Mouse (Mus musculus) left cerebral cortex, postnatal 14 days (tissue): ENCODE results near the gene Rgs6. TPM values are rescaled to one million over a fixed set of nuclear protein-coding genes. Genes with fewer than 3 reads are reported as not detected.
A peak's percentile ranks its signal among the peaks of the same experiment; 100 is the strongest.

ENCODE experiments used
- DNase-seq, 2 experiments: peaks; one replicate each; pipeline ENCODE4 v3.0.0; 2021 to 2022; ENCODE audit warnings: low spot score in 2 of 2, mixed read lengths in 1 of 2
- intact Hi-C: fragments of 180-260 bp; cut with DNase I; formaldehyde crosslinking; loops from one replicate; pipeline ENCODE4 v1.15.1; 2025
- total RNA-seq, 2 experiments: library from RNA; stranded (reverse); gene quantifications; 2 replicates each; pipeline ENCODE4 v1.2.3; 2021

The Rgs6 gene
- total RNA-seq, 2 experiments from 2014 or later: 83.3 to 119 TPM

DNA sequence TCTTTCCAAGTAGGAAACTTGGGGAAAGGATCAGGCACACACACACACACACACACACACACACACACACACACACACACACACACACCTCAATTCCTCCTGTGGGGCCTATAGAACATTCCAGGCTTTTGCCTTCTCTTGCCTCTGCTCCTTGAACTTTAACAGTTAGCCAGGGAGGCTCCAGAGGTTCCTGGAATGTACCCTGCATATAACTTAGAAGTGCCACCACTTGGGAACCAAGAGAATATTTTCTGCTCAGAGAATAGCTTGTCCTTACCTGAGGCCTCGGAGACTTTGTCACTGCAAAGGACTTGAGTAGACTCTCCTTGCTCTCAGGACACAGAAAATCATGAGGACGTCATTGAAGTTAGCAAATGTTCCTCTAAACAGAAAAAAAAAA is 548.4 kb downstream of the Rgs6 start:
- no peak for DNase-seq
- intact Hi-C loops: no loop called here

DNA sequence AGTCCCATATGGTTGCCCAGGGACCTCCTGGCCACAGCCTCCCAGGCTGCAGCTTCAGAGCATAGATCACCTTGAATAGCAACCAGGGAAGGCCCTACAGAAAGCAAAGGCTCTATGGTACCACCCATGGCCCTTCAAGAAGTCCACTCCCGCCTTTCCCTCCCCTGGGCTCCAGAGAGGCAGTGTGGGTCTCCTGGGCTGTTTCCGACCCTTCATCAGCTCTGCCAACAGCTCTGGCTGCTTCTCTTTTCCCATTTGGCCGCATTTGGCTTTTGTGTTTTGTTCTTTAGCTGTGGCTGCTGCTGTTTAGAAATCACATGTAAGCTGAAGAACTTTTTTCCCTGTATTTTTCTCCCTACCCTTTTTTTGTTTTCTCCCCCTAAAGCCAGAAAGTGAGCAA is 548.9 kb downstream of the Rgs6 start:
- DNase-seq: no peak
- intact Hi-C loops: no loop called here

- intact Hi-C loops: no loop called here
Observed at GRCm38 (mm10) chr12:83141164-83141563, 553.1 kb downstream of the Rgs6 start.

DNA sequence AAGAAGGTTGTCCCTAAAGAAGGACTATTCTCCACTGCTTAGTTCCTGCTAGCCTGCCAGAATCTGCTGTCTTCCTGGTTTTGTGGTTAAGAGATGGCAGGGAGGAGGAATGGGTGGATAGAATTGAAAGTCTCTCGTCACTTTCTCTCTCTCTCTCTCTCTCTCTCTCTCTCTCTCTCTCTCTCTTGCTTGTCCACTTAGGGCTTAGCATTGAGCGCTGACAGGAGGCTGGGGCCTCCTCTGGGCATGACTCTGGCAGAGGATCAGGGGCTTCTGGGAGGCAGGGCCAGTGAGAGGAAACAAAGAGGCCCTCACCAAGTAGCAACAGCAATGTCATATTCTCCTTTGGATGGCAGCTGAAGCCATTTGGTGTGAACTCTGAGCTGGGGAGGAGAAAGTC is 554.4 kb downstream of the Rgs6 start:
- intact Hi-C loops: no loop called here
- DNase-seq: no peak

More at GRCm38 (mm10) chr12:83141164-83141563, 553.1 kb downstream of the Rgs6 start:
- no peak for DNase-seq

GRCm38 (mm10) chr12:83143071-83143470 is 555.0 kb downstream of the Rgs6 start:
- no peak for DNase-seq
- intact Hi-C loops: no loop called here

DNA sequence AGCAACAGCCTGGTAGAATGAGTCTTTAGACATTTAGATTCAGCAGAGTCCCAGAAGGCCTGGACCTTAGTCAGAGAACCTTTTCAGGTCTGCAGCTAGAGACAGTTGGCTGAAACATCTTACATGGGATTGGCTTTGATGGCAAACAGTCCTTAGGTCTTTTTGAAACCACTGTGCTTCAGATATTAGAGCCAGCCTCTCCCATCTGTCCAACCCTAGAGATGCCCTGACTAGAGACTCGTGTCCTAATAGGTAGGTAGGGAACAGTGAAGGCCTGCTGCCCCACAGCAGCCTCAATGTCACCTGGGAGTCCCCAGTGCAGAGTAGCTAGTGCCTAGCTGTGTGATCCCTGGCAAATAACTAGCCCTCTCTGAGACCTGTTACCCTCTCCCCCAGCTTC is 555.5 kb downstream of the Rgs6 start:
- intact Hi-C loops: no loop called here
- no peak for DNase-seq

DNA sequence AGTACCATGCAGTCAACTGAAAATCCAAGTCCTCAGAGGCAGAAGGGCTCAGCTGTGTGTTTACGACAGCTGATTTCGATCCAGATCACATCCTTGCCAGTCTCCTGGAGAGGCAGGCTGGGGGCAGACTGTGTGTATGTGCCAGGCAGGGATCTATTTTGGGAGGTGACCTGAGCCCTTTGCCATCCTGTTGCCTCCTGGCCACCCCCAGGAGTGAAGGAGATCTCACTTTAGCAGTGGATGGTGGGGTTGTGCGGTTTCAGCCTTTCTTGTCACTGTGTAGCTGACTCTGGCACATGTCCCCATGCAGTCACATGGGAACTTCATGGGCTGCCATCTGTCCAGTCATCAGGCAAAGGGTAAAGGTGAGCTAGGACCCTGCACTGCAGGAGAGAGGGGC is 557.0 kb downstream of the Rgs6 start:
- intact Hi-C loops: no loop called here
- DNase-seq: no peak

GRCm38 (mm10) chr12:83145902-83146301 is 557.8 kb downstream of the Rgs6 start:
- DNase-seq: no peak
- intact Hi-C loops: no loop called here

GRCm38 (mm10) chr12:83146917-83147316 is 558.8 kb downstream of the Rgs6 start:
- intact Hi-C loops: no loop called here
- no peak for DNase-seq

DNA sequence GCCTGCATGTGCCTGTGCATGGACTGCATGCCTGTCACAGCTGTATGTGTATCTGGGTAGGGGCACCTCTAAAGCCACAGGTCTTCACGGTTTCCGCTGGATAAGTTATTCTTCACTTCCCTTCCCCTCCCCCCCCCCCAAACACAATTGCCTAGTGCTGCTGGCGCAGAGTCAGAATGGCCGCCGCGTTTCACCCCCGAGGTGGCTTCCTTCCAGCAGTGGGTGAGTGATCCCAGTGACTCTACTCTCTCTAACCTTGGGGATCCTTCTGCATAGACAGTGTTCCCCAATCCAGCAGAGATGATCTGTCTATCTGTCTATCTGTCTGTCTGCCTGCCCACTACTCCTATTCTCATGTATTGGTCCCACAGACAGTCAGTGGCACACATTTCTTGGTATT is 561.9 kb downstream of the Rgs6 start:
- intact Hi-C loops: no loop called here
- DNase-seq: no peak

- DNase-seq: no peak
- intact Hi-C loops: no loop called here
Observed at GRCm38 (mm10) chr12:83150813-83151212, 562.7 kb downstream of the Rgs6 start.

DNA sequence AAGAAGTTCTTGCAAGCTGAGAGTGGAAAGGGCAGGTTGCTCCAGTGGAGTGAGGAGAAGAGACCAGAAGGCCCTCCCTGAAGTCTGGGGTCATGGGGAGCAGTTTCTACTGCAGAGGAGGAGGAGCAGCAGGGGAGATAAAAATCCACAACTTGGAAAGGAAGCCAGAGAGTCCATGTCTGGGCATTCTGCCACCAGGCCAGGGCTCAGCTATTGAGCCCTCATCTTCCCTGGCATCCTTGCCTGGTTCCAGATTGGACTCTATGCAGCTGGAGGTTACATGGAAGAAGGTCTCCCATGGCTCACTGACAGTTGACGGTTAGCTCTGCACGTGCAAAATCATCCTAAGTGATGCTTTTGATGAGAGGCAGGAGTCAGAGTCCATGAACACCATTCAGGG is 563.4 kb downstream of the Rgs6 start:
- no peak for DNase-seq
- intact Hi-C loops: no loop called here

GRCm38 (mm10) chr12:83160211-83160610 is 572.1 kb downstream of the Rgs6 start:
- intact Hi-C loops: no loop called here
- no peak for DNase-seq

DNA sequence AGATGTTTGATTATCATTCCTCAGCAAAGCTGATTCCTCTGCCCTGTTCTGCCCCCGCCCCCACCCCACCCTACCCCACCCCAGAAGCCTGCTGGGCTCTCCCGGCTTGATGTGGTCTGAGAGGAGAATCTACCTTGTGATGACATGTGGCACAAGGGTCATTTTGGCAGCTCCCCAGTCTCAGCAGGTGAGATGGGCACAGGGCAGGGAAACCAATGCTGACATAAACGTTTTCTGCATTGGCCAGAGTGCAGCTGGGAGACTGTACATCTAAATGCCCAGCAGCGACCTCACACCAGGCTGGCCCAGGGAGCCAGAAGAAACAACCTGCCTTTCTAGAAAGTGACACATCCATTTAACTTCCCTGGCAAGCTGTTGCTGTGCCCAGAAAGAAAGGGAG is 572.6 kb downstream of the Rgs6 start:
- intact Hi-C loops: no loop called here
- no peak for DNase-seq

- intact Hi-C loops: no loop called here
Observed at GRCm38 (mm10) chr12:83163721-83164120, 575.6 kb downstream of the Rgs6 start.

DNA sequence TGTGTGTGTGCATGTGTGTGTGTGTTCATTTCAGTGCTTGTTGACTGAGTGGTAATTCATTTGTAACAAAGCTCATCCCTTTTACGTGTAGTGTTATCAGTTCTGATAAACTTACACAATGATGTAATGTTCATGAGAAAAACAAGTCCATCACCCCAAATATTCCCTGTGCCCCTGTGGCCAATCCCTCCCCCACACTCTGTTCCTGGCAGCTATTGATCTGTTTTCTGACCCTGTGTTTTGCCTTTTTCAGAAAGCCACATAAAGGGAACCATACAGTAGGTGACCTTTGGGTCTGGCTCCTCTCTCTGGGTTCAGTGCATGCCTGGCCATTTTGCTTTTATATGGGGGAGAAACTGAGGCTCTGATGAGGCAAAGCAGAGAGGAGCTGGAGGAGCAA is 577.0 kb downstream of the Rgs6 start:
- no peak for DNase-seq
- intact Hi-C loops: no loop called here

More at GRCm38 (mm10) chr12:83163721-83164120, 575.6 kb downstream of the Rgs6 start:
- DNase-seq: no peak

- intact Hi-C loops: no loop called here
- peak in 1 of 2 experiments; percentile 64 for DNase-seq
Observed at GRCm38 (mm10) chr12:83168310-83168709, 580.2 kb downstream of the Rgs6 start.

- intact Hi-C loops: no loop called here
- peak; percentile 36 to 68 for DNase-seq
Observed at GRCm38 (mm10) chr12:83169495-83170209, 581.6 kb downstream of the Rgs6 start.

DNA sequence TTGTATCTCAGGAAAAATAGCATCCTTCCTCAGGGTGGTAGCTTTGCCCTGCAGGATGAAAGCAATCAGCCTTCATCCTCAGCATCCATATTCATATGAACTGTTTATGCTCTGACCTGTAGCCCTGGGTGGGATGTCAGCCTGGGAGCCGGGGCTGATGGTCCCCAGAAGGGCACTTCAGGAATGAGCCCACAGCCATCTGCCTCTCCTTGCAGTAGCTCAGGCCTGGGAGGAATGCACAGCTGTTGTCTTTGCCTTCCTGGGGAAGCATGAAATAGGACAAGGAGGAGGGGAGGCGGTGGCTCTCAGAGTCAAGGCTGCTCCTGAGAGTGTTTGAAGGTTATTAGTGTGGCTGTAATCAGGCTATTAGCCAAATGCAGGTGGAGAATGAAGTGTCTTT is 590.7 kb downstream of the Rgs6 start:
- no peak for DNase-seq
- intact Hi-C loops: no loop called here

- intact Hi-C loops: no loop called here
- DNase-seq: no peak
Observed at GRCm38 (mm10) chr12:83179860-83180259, 591.8 kb downstream of the Rgs6 start.

GRCm38 (mm10) chr12:83180561-83180960 is 592.5 kb downstream of the Rgs6 start:
- intact Hi-C loops: no loop called here
- DNase-seq: no peak

DNA sequence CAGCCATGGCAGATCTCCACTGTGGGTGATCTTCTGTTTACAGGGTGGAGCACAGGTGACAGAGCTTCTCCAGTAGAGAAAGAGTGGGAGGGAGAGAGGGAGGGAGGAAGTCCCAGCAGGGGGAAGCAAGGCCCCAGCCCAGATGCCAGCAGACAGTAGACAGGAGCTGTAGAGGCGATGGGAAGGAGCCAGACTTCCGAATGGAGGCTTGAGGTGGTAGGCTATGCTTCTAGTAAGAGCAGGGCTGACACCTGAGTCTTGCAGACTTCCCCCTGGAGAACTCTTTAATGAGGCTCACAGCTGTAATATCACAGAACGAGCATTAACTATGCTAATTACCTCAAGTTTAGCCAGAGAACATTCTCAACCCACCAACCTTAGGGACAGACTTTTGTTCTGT is 613.6 kb downstream of the Rgs6 start:
- no peak for DNase-seq
- intact Hi-C loops: no loop called here
